Mouse (Mus musculus): Measurements from ENCODE around the gene Sesn3.

- no peak for TF ChIP-seq CTCF (IDR thresholded peaks at IDR 0.05)
- TF ChIP-seq EP300 (IDR thresholded peaks at IDR 0.05) = no peak
These were observed 1.9 kb upstream of the Sesn3 start for GRCm38 (mm10) chr9:14272921-14273320.

Data from lung, postnatal 0 days (tissue).